Mouse (Mus musculus): ENCODE measurements around the gene Polr2a.

GRCm38 (mm10) chr11:69715482-69715881 lies 43.0 kb downstream of the Polr2a start:
- TF ChIP-seq CTCF (IDR thresholded peaks at IDR 0.05 in 2 of 3, conservative IDR thresholded peaks at IDR 0.05 in 1 of 3; ENCODE audit: control insufficient read depth in 1 of 3, insufficient read depth in 1 of 3, low read depth in 2 of 3, low read length in 3 of 3, poor library complexity in 1 of 3, severe bottlenecking in 1 of 3) (peak; percentile 73 to 87 (median 75)), POLR2A (IDR thresholded peaks at IDR 0.05; ENCODE audit: control insufficient read depth in 1 of 2, insufficient read depth in 1 of 2, low read depth in 1 of 2, low read length in 2 of 2, poor library complexity in 1 of 2) (no peak), GATA1 (IDR thresholded peaks at IDR 0.05; ENCODE audit: low read depth, low read length) (no peak), CHD1 (IDR thresholded peaks at IDR 0.05; ENCODE audit: low read depth, low read length) (no peak), TCF12 (IDR thresholded peaks at IDR 0.05; ENCODE audit: low read depth, low read length) (no peak)
